Mouse (Mus musculus) layer of hippocampus, adult 2 months (tissue): ENCODE measurements around the gene Arl15. TPM values are rescaled to one million over a fixed set of nuclear protein-coding genes. Genes with fewer than 3 reads are reported as not detected.

ENCODE experiments used
- DNase-seq, 2 experiments: peaks; one replicate each; pipeline ENCODE4 v3.0.0; 2022; ENCODE audit warnings: low spot score in 2 of 2
- H3K27ac ChIP-seq: fragments of 200-600 bp; 2 replicates; pipeline ENCODE4 v1.8.1; 2022
- H3K4me3 ChIP-seq: fragments of 200-600 bp; 2 replicates; pipeline ENCODE4 v1.8.1; 2022; ENCODE audit warnings: mild to moderate bottlenecking
- CTCF ChIP-seq: fragments of 200-600 bp; conservative IDR thresholded peaks from 2 replicates; pipeline ENCODE4 v1.8.1; 2022; ENCODE audit warnings: antibody characterized with exemption, mild to moderate bottlenecking, moderate library complexity
- total RNA-seq, 2 experiments: library from RNA; stranded (reverse); gene quantifications; 2 replicates each; pipeline ENCODE4 v1.2.3; 2021

Arl15 gene
- total RNA-seq, 2 experiments from 2014 or later: 61.7 to 67.0 TPM

DNA sequence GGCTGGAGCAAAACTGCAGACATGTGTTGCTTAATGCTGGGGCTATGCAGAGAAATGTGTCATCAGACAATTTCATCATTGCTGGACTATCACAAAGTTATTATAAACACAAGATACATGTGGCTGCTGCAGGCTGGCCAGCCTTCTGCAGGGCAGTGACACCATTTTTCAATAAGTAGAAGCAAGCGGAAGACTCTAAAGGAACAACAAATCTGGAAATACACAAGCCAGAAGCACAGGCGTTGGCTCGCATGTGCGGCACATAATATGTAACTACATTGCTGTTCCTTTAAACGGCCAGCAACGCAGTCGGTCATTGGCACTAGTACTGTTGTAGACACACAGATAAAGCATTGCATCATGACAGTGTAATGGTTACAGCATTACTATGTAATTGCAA is 393.8 kb downstream of the Arl15 start:
- no peak for DNase-seq
- no peak overlapping the region for H3K4me3 ChIP-seq
- no peak for TF ChIP-seq CTCF
- H3K27ac ChIP-seq: no peak overlapping the region

DNA sequence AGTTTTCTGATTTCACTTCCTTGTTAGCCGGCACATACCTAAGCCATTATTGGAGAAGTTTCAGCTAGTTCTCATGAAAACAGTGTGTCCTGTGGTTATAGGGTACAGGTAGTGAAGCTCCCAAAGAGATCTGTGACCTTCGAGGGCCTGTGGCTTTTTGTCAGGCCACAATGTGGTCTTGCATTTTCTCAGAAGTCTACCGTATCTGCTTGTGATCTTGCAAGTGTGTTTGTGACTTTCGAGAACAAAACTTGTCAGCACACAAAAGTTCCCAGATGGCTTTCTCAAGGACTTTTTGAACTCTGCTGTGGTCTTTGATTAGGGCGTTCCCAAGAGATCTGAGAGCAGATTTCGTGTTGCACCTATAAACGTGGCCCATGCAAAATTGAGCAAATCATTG is 394.5 kb downstream of the Arl15 start:
- H3K27ac ChIP-seq: no peak overlapping the region
- no peak overlapping the region for H3K4me3 ChIP-seq
- TF ChIP-seq CTCF: no peak
- no peak for DNase-seq

DNA sequence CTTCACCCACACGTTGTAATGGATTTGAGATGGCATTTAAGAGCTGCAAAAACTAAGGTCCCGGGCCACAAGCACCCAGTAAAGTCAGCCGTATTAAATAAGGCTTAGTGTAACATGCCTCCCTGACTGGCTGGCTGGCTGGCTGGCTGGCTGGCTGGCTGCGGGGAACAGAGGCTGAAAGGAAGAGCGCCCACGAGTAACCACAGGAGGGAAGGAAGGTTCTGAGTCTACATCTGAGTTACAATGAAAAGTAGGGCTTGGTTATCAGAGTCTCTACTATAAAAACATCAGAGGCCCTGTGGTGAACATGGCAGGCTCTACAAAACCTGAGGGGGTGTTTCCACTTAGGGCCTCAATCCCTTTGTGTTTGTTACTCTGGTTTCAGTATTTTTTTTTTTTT is 395.1 kb downstream of the Arl15 start:
- DNase-seq: no peak
- TF ChIP-seq CTCF: no peak
- Histone ChIP-seq H3K27ac (no peak overlapping the region), H3K4me3 (no peak overlapping the region)

DNA sequence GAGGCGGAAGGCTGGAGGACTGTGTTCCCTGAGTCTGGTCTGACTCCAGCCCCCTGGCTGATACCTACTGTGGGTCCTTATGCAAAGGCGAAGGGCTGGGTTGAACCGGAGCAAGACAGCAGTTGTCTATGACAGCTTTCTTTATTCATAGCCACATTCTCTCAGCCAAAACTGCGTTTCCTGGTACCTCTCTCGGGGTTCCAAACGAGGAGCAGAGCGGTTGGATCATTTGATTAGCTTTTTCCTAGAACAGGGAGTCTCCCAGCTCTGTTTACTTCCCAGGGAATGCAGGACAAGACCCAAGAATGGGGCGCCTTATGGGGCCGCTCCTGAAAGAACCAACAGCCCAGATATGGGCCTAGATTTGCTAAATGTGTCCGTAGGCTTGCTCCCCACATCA is 396.6 kb downstream of the Arl15 start:
- H3K4me3 ChIP-seq: no peak overlapping the region
- H3K27ac ChIP-seq: no peak overlapping the region
- no peak for TF ChIP-seq CTCF
- DNase-seq: no peak

DNA sequence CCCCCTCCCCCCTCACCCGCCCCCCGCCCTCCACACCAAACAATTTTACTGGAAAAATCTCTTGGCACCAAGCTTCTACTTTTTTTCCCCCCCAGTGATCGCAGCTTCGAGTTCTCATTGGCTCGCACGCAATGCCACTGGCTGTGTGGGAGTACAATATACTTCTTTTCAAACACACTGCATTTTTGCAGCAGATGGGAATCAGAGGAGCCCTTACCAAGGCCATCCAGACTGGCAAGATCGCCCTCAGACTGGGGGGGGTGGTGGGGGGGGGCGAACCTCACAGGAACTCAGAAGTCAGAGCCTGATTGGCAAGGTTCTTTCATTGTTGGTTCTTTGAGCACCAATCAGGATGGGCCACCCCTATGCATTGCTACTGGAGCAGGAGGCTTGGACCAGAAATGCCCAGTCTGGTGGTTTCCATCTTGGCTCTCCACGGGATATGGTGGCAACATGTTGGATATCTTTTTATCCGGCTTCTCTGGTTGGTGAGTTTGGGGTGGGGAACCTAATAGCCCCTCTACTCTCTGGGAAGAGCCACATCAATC is 404.0 kb downstream of the Arl15 start:
- TF ChIP-seq CTCF: no peak
- Histone ChIP-seq H3K27ac (no peak overlapping the region), H3K4me3 (peak overlapping the region; percentile 1; the same call in 1 of the 2 replicates)
- peak in 1 of 2 experiments; percentile 16 for DNase-seq

DNA sequence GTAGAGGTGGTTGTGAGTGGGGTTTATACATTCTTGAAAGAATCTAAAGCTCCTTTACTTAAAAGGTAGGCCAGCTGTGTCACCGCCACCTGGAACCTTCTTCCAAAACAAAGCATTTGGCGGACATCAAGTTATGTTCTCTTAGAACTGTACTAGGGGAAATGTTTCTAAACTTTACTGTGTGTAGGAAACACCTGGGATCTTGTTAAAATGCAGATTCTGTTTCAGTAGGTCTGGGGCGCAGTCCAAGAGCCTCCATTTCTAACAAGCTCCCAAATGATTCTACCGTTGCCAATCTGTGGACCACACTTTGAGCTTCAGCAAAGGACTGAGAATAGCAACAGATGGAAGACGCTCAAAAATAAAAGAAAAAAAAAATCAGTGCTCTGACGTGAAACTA is 405.4 kb downstream of the Arl15 start:
- DNase-seq: peak in 1 of 2 experiments; percentile 39
- no peak for TF ChIP-seq CTCF
- Histone ChIP-seq H3K4me3 (no peak overlapping the region), H3K27ac (no peak overlapping the region)

DNA sequence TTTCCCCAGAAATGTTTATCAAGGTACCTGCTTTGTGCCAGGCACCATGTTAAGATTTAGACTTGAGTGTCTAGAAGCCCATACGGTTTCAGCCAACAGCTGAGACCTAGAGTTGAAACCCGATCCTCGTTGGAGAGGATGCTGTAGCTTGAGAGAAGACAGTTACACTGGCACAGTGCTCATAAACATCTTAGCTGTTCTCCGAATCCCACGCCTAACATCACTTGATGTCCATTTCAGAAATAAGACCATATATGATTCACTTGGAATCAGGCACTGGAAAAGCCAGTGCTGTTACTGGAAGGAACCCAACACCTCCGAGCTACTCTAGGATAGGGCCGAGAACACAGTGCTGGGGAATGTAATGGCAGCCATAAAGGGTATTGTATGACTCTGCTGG is 406.2 kb downstream of the Arl15 start:
- DNase-seq: no peak
- H3K4me3 ChIP-seq: no peak overlapping the region
- TF ChIP-seq CTCF: no peak
- H3K27ac ChIP-seq: no peak overlapping the region

DNA sequence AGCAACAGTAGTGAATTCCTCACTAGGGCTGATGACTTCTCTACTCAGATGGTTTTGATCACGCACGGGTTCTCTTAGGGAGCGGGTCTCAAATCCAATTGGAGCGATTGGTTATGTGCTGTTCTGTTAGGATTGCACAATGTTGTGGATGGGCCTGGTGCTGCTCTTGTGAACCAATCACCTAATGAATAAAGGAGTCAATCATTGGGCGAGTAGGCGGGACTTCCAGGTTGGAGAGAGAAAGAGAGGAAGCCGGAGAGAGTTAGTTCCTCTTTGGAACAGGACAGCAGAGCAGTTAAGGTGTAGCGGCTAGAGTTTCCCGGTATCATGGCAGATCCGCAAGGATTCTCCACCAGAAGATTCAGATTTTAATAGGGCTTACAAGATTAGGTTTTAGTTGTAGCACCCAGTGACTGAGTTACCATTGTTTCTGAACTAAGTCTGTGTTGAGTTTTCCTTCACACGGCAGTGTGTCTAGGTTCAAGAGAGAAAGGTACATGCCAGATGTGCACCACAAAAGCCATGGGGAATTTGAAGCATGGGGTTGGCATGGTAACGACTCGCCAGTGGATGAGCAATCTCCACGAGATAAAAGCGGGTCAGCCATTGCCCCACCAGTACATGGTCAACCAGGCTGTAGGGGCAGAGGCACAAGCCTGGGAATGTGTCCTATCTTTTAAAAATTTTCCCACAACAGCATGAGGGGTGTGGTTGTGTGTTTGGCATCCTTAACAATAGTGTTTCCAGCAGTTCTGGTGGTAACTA is 408.7 kb downstream of the Arl15 start:
- TF ChIP-seq CTCF: no peak
- no peak overlapping the region for H3K27ac ChIP-seq
- no peak overlapping the region for H3K4me3 ChIP-seq

More for the DNA sequence above, 408.7 kb downstream of the Arl15 start:
- no peak for DNase-seq

Other genes starting within 250 kb of the Arl15 start
- 10 to 100 TPM; 20.1 to 20.6 TPM for gene Snx18, start 175.9 kb upstream of the Arl15 start, total RNA-seq
- 1 to 10 TPM in 1 of 2 experiments, under 1 TPM in 1; 0.64 to 1.5 TPM for gene Hspb3, start 130.8 kb upstream of the Arl15 start, total RNA-seq